Mouse (Mus musculus) kidney, adult 18-20 months (tissue): ENCODE data around the gene Mlxipl.

ENCODE experiments used
- DNase-seq: peaks from one replicate; pipeline ENCODE4 v3.0.0; 2021

The Mlxipl gene

GRCm38 (mm10) chr5:135080539-135080938 is 9.2 kb upstream of the Mlxipl start:
- DNase-seq: peak; percentile 25

GRCm38 (mm10) chr5:135086871-135087270 is 2.8 kb upstream of the Mlxipl start:
- no peak for DNase-seq

GRCm38 (mm10) chr5:135100981-135101380 is 11.3 kb downstream of the Mlxipl start:
- no peak for DNase-seq

GRCm38 (mm10) chr5:135103999-135104660 is 14.4 kb downstream of the Mlxipl start:
- DNase-seq: peak; percentile 36

- peak; percentile 93 for DNase-seq
Measured at GRCm38 (mm10) chr5:135106758-135107256, 17.1 kb downstream of the Mlxipl start.

GRCm38 (mm10) chr5:135107521-135108501 is 18.1 kb downstream of the Mlxipl start:
- DNase-seq: peak; percentile 91

- DNase-seq: peak; percentile 60
Measured at GRCm38 (mm10) chr5:135109017-135109416, 19.3 kb downstream of the Mlxipl start.

GRCm38 (mm10) chr5:135109426-135109825 is 19.7 kb downstream of the Mlxipl start:
- peak; percentile 58 for DNase-seq

- peak; percentile 56 for DNase-seq
Measured at GRCm38 (mm10) chr5:135109976-135110375, 20.3 kb downstream of the Mlxipl start.

GRCm38 (mm10) chr5:135113782-135114181 is 24.1 kb downstream of the Mlxipl start:
- DNase-seq: peak; percentile 55

- DNase-seq: no peak
Measured at GRCm38 (mm10) chr5:135115241-135115640, 25.6 kb downstream of the Mlxipl start.

GRCm38 (mm10) chr5:135118589-135119081 is 28.9 kb downstream of the Mlxipl start:
- DNase-seq: peak; percentile 64

GRCm38 (mm10) chr5:135120753-135121152 is 31.1 kb downstream of the Mlxipl start:
- no peak for DNase-seq

- no peak for DNase-seq
Measured at GRCm38 (mm10) chr5:135126121-135126520, 36.4 kb downstream of the Mlxipl start.

GRCm38 (mm10) chr5:135127669-135128068 is 38.0 kb downstream of the Mlxipl start:
- no peak for DNase-seq

- no peak for DNase-seq
Measured at GRCm38 (mm10) chr5:135129747-135130146, 40.1 kb downstream of the Mlxipl start.

- peak; percentile 41 for DNase-seq
Measured at GRCm38 (mm10) chr5:135133736-135134405, 44.2 kb downstream of the Mlxipl start.

- DNase-seq: peak; percentile 19
Measured at GRCm38 (mm10) chr5:135134534-135134933, 44.8 kb downstream of the Mlxipl start.

- DNase-seq: no peak
Measured at GRCm38 (mm10) chr5:135139881-135140280, 50.2 kb downstream of the Mlxipl start.

GRCm38 (mm10) chr5:135144469-135144868 is 54.8 kb downstream of the Mlxipl start:
- DNase-seq: no peak

GRCm38 (mm10) chr5:135145532-135145931 is 55.8 kb downstream of the Mlxipl start:
- DNase-seq: no peak

- DNase-seq: no peak
Measured at GRCm38 (mm10) chr5:135145955-135146354, 56.3 kb downstream of the Mlxipl start.

GRCm38 (mm10) chr5:135148715-135149052 is 59.0 kb downstream of the Mlxipl start:
- DNase-seq: no peak
